Mouse (Mus musculus): ENCODE results near the gene Zbtb22.
A peak's percentile ranks its signal among the peaks of the same experiment; 100 is the strongest.
"Not testable (repeated sequence)": the region's sequence is repeated elsewhere in the genome, so short reads cannot be mapped to it uniquely, and the experiment has no call there.

Zbtb22 gene

GRCm38 (mm10) chr17:33903911-33904651 is 11.6 kb upstream of the Zbtb22 start:
- DNase-seq (ENCODE audit: low spot score in 2 of 2) = not testable (repeated sequence)

- DNase-seq (ENCODE audit: low spot score in 2 of 2) = not testable (repeated sequence)
These were observed 10.9 kb upstream of the Zbtb22 start, which contains the start of gene Platr17 for GRCm38 (mm10) chr17:33904835-33905234. Gene Platr17, plus strand, starts transcription at chr17:33905135.

GRCm38 (mm10) chr17:33908331-33909076 is 7.2 kb upstream of the Zbtb22 start:
- no peak for DNase-seq (ENCODE audit: low spot score in 2 of 2)

- peak; percentile 98 to 99 for DNase-seq (ENCODE audit: low spot score in 2 of 2)
These were observed 6.4 kb upstream of the Zbtb22 start, which contains the start of gene Daxx for GRCm38 (mm10) chr17:33909077-33909868. Gene Daxx, plus strand, starts transcription at chr17:33909414.

GRCm38 (mm10) chr17:33909869-33910250 is 5.8 kb upstream of the Zbtb22 start:
- no peak for DNase-seq (ENCODE audit: low spot score in 2 of 2)

- no peak for DNase-seq (ENCODE audit: low spot score in 2 of 2)
These were observed 5.2 kb upstream of the Zbtb22 start for GRCm38 (mm10) chr17:33910346-33911051.

- peak in 1 of 2 experiments; percentile 16 for DNase-seq (ENCODE audit: low spot score in 2 of 2)
These were observed 4.5 kb upstream of the Zbtb22 start for GRCm38 (mm10) chr17:33911052-33911812.

GRCm38 (mm10) chr17:33911813-33912414 is 3.8 kb upstream of the Zbtb22 start:
- no peak for DNase-seq (ENCODE audit: low spot score in 2 of 2)

GRCm38 (mm10) chr17:33913264-33913663 is 2.4 kb upstream of the Zbtb22 start:
- DNase-seq (ENCODE audit: low spot score in 2 of 2) = no peak

GRCm38 (mm10) chr17:33913905-33914304 is 1.8 kb upstream of the Zbtb22 start:
- peak in 1 of 2 experiments; percentile 16 for DNase-seq (ENCODE audit: low spot score in 2 of 2)

- no peak for DNase-seq (ENCODE audit: low spot score in 2 of 2)
These were observed 724 bp upstream of the Zbtb22 start for GRCm38 (mm10) chr17:33914969-33915391.

GRCm38 (mm10) chr17:33916294-33916693 is 590 bp downstream of the Zbtb22 start:
- peak in 1 of 2 experiments; percentile 63 for DNase-seq (ENCODE audit: low spot score in 2 of 2)

- peak in 1 of 2 experiments; percentile 23 for DNase-seq (ENCODE audit: low spot score in 2 of 2)
These were observed 1.3 kb downstream of the Zbtb22 start for GRCm38 (mm10) chr17:33916847-33917655.

GRCm38 (mm10) chr17:33917656-33918292 is 2.1 kb downstream of the Zbtb22 start:
- peak; percentile 20 to 58 for DNase-seq (ENCODE audit: low spot score in 2 of 2)

- peak in 1 of 2 experiments; percentile 63 for DNase-seq (ENCODE audit: low spot score in 2 of 2)
These were observed 2.8 kb downstream of the Zbtb22 start for GRCm38 (mm10) chr17:33918293-33919203.

GRCm38 (mm10) chr17:33919351-33920281 is 3.9 kb downstream of the Zbtb22 start:
- DNase-seq (ENCODE audit: low spot score in 2 of 2) = peak; percentile 80 to 81
